Mouse (Mus musculus) liver, embryonic 14.5 days (tissue): ENCODE measurements around the gene Gm10277.

Experiments used
- CTCF ChIP-seq: IDR thresholded peaks from 2 replicates; pipeline ENCODE4 v1.5.1; 2016; ENCODE audit warnings: antibody characterized with exemption, low read depth, control low read depth
- EP300 ChIP-seq: IDR thresholded peaks from 2 replicates; pipeline ENCODE4 v1.6.1; 2016; ENCODE audit warnings: antibody characterized with exemption, low read depth

DNA sequence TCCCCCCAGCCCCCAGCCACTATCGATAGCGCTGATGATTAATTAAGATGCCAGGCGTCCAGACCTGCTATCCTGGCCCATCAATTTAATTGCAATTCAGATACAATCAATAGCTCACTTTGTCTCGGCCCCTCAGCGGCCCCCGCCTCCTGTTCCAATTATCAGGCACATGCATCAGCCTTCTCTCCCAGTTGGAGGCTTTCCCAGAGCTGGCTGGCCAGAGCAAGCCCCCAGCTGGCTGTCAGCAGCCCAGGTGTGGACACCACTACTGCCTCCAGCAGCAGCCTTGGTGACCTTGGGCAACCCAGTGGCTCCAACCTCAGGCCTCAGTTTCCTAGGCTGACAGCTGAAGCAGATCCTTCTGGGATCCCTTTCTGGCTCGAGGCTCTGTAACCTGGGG lies 43.3 kb upstream of the Gm10277 start:
- TF ChIP-seq CTCF (no peak), EP300 (no peak)
